Mouse (Mus musculus) gastrocnemius, postnatal 4 days (tissue): ENCODE results near the gene Zfp965. TPM values are rescaled to one million over a fixed set of nuclear protein-coding genes. Genes with fewer than 3 reads are reported as not detected.
"Not testable (repeated sequence)": the region's sequence is repeated elsewhere in the genome, so short reads cannot be mapped to it uniquely, and the experiment has no call there.

Source experiments
- DNase-seq, 2 experiments: peaks; one replicate each; pipeline ENCODE4 v3.0.0; 2021 to 2022; ENCODE audit warnings: low spot score in 2 of 2, mixed read lengths in 2 of 2
- long read RNA-seq, 2 experiments: library from polyadenylated mRNA; stranded (forward); transcript quantifications; one replicate each; pipeline ENCODE4 v2.0.0; 2021
- total RNA-seq, 2 experiments: library from RNA; stranded (reverse); gene quantifications; 2 replicates each; pipeline ENCODE4 v1.2.3; 2021

Gene Zfp965
- 1 to 10 TPM; 2.1 to 2.7 TPM for total RNA-seq
- long read RNA-seq, experiment 1, partial matches to known transcripts = 0 of 1 reads
- long read RNA-seq, experiment 1, other reads (novel, unspliced or antisense) = 0 of 1 reads
- long read RNA-seq, experiment 2, partial matches to known transcripts = 0 of 4 reads
- long read RNA-seq, experiment 2, other reads (novel, unspliced or antisense) = 1 of 4 reads

- not testable (repeated sequence) for DNase-seq
Measured at GRCm38 (mm10) chr2:175469685-175470084, at the start of gene Zfp965. TSS of gene Zfp965 (plus strand) at chr2:175469985.

- not testable (repeated sequence) for DNase-seq
Measured at GRCm38 (mm10) chr2:175435707-175436106, 34.1 kb upstream of the Zfp965 start, which contains the start of gene Gm4724. TSS of gene Gm4724 (minus strand) at chr2:175435807.

Other genes with a start within 250 kb of the Zfp965 start
- gene Gm14440, start 194.9 kb upstream of the Zfp965 start, total RNA-seq = 1 to 10 TPM in 1 of 2 experiments, not detected in 1; 6.3 TPM
- 10 to 100 TPM; 22.6 to 26.2 TPM for gene Gm4631, start 131.8 kb upstream of the Zfp965 start, total RNA-seq
- gene Zfp968, start 97.5 kb upstream of the Zfp965 start, total RNA-seq = 1 to 10 TPM; 4.3 to 4.8 TPM
- 1 to 10 TPM; 2.5 to 3.5 TPM for gene Gm4724, start 34.2 kb upstream of the Zfp965 start, total RNA-seq
- 1 to 10 TPM in 1 of 2 experiments, not detected in 1; 7.0 TPM for gene Gm11007, start 174.0 kb downstream of the Zfp965 start, total RNA-seq
- 1 to 10 TPM in 1 of 2 experiments, not detected in 1; 7.4 TPM for gene Zfp969, start 233.7 kb downstream of the Zfp965 start, total RNA-seq